Mouse (Mus musculus) limb, embryonic 12.5 days (tissue): ENCODE results near the gene Edn3. TPM values are rescaled to one million over a fixed set of nuclear protein-coding genes. Genes with fewer than 3 reads are reported as not detected.

Experiments
- ATAC-seq: fragments of 200-750 bp; cut with Nextera tagmentation; 2 replicates; pipeline ENCODE4 v1.8.0; 2017; ENCODE audit warnings: low read depth, moderate TSS enrichment; ENCODE audit not compliant: insufficient number of reproducible peaks, insufficient read depth, low FRiP score, low TSS enrichment
- H3K27ac ChIP-seq: fragments of 300-500 bp; sonication (generic); 2 replicates; pipeline ENCODE4 v1.5.1; 2016; ENCODE audit warnings: mild to moderate bottlenecking, moderate library complexity
- H3K27me3 ChIP-seq: fragments of 300-500 bp; sonication (generic); 2 replicates; pipeline ENCODE4 v1.6.1; 2016; ENCODE audit warnings: mild to moderate bottlenecking, moderate library complexity
- H3K36me3 ChIP-seq: fragments of 300-500 bp; sonication (generic); 2 replicates; pipeline ENCODE4 v1.6.1; 2016; ENCODE audit warnings: mild to moderate bottlenecking, moderate library complexity
- H3K4me1 ChIP-seq: fragments of 300-500 bp; sonication (generic); replicated peaks from 2 replicates; pipeline ENCODE4 v1.6.1; 2016
- H3K4me2 ChIP-seq: fragments of 300-500 bp; sonication (generic); 2 replicates; pipeline ENCODE4 v1.6.1; 2016; ENCODE audit warnings: mild to moderate bottlenecking, moderate library complexity
- H3K4me3 ChIP-seq: fragments of 300-500 bp; sonication (generic); replicated peaks from 2 replicates; pipeline ENCODE4 v1.5.1; 2016; ENCODE audit warnings: mild to moderate bottlenecking
- H3K9ac ChIP-seq: fragments of 300-500 bp; sonication (generic); replicated peaks from 2 replicates; pipeline ENCODE4 v1.6.1; 2016; ENCODE audit warnings: mild to moderate bottlenecking, moderate library complexity
- H3K9me3 ChIP-seq: fragments of 300-500 bp; sonication (generic); 2 replicates; pipeline ENCODE4 v1.6.1; 2016; ENCODE audit warnings: mild to moderate bottlenecking, moderate library complexity
- WGBS: fragments of 180-500 bp; shearing (Covaris S2); methylation state at CpG from one replicate; pipeline ENCODE4 v1.1.7; 2016; 5-methylcytosine and 5-hydroxymethylcytosine counted together
- polyA plus RNA-seq: library from polyadenylated mRNA; unstranded; fragments of >200 nt; fragmentation: Nextera tagmentation; extraction: Ambion mirVana; gene quantifications from 2 replicates; pipeline ENCODE4 v1.2.1, GENCODE M21; 2016

The Edn3 gene
- polyA plus RNA-seq, 1 experiment from 2014 or later = 24.4 TPM

DNA sequence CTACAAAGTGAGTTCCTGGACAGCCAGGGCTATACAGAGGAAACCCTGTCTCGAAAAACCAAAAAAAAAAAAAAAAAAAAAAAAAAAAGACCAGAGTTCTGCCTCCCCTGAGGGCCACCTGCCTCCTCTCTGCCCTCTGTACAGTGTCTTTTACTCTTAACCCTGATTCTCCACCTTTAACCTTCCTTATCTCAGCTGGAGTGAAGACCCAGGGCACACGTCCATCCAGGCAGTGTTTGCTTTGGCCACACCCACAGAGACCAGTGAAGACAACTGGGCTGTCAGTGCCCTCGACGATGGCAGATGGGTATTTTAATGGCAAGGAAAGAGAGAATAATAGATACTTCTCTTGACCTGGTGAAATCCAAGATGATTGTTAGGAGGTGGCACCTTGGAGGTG lies 1.2 kb upstream of the Edn3 start:
- no peak for ATAC-seq
- no peak overlapping the region for H3K27ac ChIP-seq
- peaks cover 47% of the 10 kb centered on the region for H3K4me1 ChIP-seq
- no peak overlapping the region for H3K4me2 ChIP-seq
- no peaks in the 10 kb centered on the region for H3K27me3 ChIP-seq
- 77% methylated on average over 4 of the region's 4 CpGs for WGBS
- no peak overlapping the region for H3K4me3 ChIP-seq
- no peaks in the 10 kb centered on the region for H3K9me3 ChIP-seq
- no peaks in the 10 kb centered on the region for H3K36me3 ChIP-seq
- H3K9ac ChIP-seq = no peak overlapping the region

DNA sequence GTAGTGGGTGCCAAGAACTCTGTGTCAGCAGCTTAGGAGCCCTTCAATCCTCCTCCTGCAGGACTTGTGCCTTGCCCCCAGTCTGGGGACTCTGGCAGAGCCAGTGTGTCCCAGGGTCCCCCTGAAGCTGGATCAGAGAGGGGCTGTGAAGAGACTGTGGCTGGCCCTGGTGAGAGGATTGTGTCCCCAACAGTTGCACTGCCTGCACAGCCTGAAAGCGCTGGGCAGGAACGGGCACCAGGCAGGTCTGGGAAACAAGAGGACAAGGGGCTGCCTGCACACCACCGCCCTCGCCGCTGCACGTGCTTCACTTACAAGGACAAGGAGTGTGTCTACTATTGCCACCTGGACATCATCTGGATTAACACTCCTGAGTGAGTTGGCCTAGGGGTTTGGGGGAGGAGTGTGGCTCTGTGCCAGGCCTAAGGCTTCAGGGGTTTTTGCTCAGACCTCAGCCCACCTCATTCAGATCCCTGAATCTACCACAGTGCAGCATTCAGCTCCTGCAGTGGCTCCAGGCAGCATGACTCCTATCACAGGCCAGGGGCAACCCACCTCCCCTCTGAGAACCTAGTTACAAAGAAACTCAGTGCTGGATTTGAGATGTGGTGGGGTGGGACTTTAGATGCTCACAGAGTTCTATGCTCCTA lies 1.2 kb downstream of the Edn3 start:
- peak; percentile 53 for ATAC-seq
- 32% methylated on average over 6 of the region's 6 CpGs for WGBS
- H3K27ac ChIP-seq = peak overlapping the region; percentile 84
- H3K4me3 ChIP-seq = peak overlapping the region; percentile 58
- peaks cover 9% of the 10 kb centered on the region; the same call in 1 of the 2 replicates for H3K36me3 ChIP-seq
- no peaks in the 10 kb centered on the region for H3K27me3 ChIP-seq
- H3K4me1 ChIP-seq = peaks cover 54% of the 10 kb centered on the region
- no peaks in the 10 kb centered on the region for H3K9me3 ChIP-seq
- peak overlapping the region; percentile 69 for H3K4me2 ChIP-seq
- peak overlapping the region; percentile 79 for H3K9ac ChIP-seq

DNA sequence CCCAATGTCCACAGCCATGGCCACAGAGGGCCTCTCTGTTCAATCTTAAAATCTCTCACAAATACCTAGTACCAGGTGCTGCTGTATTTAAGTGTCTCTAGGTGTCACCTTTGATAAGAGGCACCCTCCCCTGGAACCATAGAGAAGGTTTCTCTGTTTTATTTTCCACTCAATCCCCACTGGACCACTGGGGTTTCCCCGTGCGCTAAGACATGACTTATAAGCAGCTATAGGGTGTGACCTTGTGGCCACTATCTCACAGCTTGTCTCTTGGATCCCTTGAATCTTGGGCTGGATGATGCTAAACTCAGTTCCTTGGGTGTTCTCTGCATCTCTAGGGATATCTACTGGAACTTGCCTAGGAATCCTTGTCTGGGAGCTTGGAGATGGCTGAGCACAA lies 1.9 kb downstream of the Edn3 start:
- peaks cover 13% of the 10 kb centered on the region; the same call in 1 of the 2 replicates for H3K36me3 ChIP-seq
- peak overlapping the region; percentile 58; the same call in 1 of the 2 replicates for H3K4me3 ChIP-seq
- H3K27ac ChIP-seq = no peak overlapping the region
- H3K4me1 ChIP-seq = peaks cover 54% of the 10 kb centered on the region
- 94% methylated on average over 2 of the region's 2 CpGs for WGBS
- H3K27me3 ChIP-seq = no peaks in the 10 kb centered on the region
- peak overlapping the region; percentile 69 for H3K4me2 ChIP-seq
- no peak for ATAC-seq
- no peaks in the 10 kb centered on the region for H3K9me3 ChIP-seq
- H3K9ac ChIP-seq = no peak overlapping the region

- Histone ChIP-seq H3K27ac (peak overlapping the region; percentile 59; the same call in 1 of the 2 replicates), H3K9ac (no peak overlapping the region), H3K27me3 (no peaks in the 10 kb centered on the region), H3K9me3 (no peaks in the 10 kb centered on the region), H3K4me1 (peaks cover 42% of the 10 kb centered on the region), H3K4me2 (no peak overlapping the region), H3K36me3 (peaks cover 28% of the 10 kb centered on the region), H3K4me3 (no peak overlapping the region)
- 44% methylated on average over 7 of the region's 7 CpGs for WGBS
- ATAC-seq = no peak
These were observed 8.6 kb downstream of the Edn3 start for GRCm38 (mm10) chr2:174768891-174769528.

DNA sequence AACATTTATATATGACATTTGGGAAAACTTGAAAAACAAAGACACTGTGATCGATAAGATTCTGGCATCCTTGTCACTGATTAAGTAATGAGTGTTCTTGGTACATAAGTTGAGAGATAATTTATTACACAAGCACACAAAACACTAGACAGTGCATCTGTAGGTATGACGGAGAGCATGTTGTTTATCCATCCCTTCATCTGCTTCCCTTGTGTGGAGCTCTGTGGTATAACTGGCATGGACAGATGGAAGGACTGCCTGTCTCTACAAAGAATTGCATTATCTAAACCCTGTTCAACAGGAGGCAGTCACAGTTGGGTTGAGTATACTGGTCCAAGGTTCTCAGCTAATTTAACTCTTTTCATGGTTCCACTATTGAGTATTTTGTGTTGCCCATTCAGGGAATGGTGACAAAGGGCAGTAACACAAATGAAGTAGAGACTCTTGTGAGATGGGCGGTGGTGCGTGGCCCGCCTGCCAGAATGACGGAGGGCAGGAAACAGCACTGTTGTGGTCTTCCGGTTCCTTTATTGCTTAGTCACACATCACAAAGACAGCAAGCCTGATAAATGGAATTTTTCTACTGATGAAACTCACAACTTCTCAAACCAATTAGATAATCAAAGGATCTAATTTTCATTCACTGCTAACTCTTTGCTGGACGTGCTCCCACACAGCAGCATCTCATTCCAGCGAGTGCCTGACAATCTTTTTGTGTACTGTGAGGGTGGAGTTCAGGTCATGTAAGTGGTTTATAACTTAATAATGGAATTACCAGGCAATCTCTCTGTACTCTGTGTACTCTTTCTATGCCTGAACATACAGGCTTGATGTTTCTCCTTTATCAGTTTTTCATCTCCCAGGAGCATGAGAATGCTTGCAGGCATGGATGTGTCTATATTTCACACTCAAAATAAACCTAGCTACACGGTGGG lies 14.0 kb downstream of the Edn3 start:
- 0 out of 2 replicates have a peak, but pooled peaks cover 3% of the 10 kb centered on the region for H3K9me3 ChIP-seq
- no peak for ATAC-seq
- no peak overlapping the region for H3K27ac ChIP-seq
- H3K27me3 ChIP-seq = no peaks in the 10 kb centered on the region
- H3K36me3 ChIP-seq = peaks cover 27% of the 10 kb centered on the region
- peaks cover 37% of the 10 kb centered on the region for H3K4me1 ChIP-seq
- 84% methylated on average over 10 of the region's 10 CpGs for WGBS
- H3K4me3 ChIP-seq = no peak overlapping the region
- H3K4me2 ChIP-seq = no peak overlapping the region
- no peak overlapping the region for H3K9ac ChIP-seq

GRCm38 (mm10) chr2:174782016-174782415 lies 21.6 kb downstream of the Edn3 start:
- H3K27me3 ChIP-seq = no peaks in the 10 kb centered on the region
- H3K4me1 ChIP-seq = peaks cover 39% of the 10 kb centered on the region
- ATAC-seq = no peak
- H3K4me2 ChIP-seq = no peak overlapping the region
- WGBS = 66% methylated on average over 4 of the region's 4 CpGs
- no peak overlapping the region for H3K9ac ChIP-seq
- no peak overlapping the region for H3K4me3 ChIP-seq
- H3K9me3 ChIP-seq = no peaks in the 10 kb centered on the region
- peaks cover 13% of the 10 kb centered on the region; the same call in 1 of the 2 replicates for H3K36me3 ChIP-seq
- H3K27ac ChIP-seq = peak overlapping the region; percentile 68

GRCm38 (mm10) chr2:174782880-174783279 lies 22.5 kb downstream of the Edn3 start:
- Histone ChIP-seq H3K9ac (no peak overlapping the region), H3K9me3 (no peaks in the 10 kb centered on the region), H3K4me1 (peaks cover 30% of the 10 kb centered on the region), H3K27me3 (no peaks in the 10 kb centered on the region), H3K36me3 (peaks cover 13% of the 10 kb centered on the region; the same call in 1 of the 2 replicates), H3K27ac (peak overlapping the region; percentile 68), H3K4me2 (no peak overlapping the region), H3K4me3 (no peak overlapping the region)
- peak; percentile 64; the same call in 1 of the 2 replicates for ATAC-seq
- 23% methylated on average over 5 of the region's 5 CpGs for WGBS

- Histone ChIP-seq H3K27ac (no peak overlapping the region), H3K9ac (no peak overlapping the region), H3K27me3 (no peaks in the 10 kb centered on the region), H3K9me3 (no peaks in the 10 kb centered on the region), H3K4me3 (no peak overlapping the region), H3K4me2 (no peak overlapping the region), H3K4me1 (peaks cover 5% of the 10 kb centered on the region; the same call in 1 of the 2 replicates), H3K36me3 (no peaks in the 10 kb centered on the region)
- ATAC-seq = no peak
These were observed 28.4 kb downstream of the Edn3 start for GRCm38 (mm10) chr2:174788830-174789229.

DNA sequence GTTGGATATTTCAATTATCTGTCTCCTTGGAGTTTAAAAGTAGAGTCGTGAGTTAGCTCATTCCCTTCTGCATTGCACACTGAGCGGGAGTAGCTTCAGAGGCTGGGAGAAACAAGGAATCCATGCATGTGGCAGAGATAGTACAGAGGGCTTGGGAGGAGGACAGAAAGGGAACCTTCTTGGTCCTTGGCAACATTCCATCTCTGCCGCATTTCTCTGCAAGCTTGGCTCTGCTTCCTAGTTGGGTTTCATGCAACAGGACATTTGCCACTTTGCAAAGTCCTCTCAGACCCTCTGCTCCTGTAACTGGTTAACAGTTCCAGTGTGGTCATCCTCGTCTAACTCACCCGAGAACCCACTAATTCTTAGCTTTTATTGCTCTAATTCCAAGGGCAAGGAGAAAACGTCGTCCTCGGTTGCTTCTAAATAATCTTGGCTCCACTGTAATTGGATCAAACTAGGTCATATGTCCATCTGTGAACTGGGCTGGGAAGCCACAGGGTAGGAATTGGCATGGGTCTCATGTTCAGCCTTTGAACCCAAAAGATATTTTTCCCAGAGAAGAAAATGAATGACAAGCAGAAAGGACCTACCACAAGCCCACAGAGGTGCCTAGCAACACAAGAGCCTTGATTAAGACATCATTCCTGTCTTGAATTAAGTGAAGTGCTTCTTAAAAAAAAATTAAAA lies 32.2 kb downstream of the Edn3 start:
- Histone ChIP-seq H3K9me3 (no peaks in the 10 kb centered on the region), H3K4me2 (no peak overlapping the region), H3K9ac (no peak overlapping the region), H3K27ac (no peak overlapping the region), H3K4me1 (no peaks in the 10 kb centered on the region), H3K36me3 (no peaks in the 10 kb centered on the region), H3K27me3 (no peaks in the 10 kb centered on the region), H3K4me3 (no peak overlapping the region)
- no peak for ATAC-seq
- WGBS = 68% methylated on average over 8 of the region's 8 CpGs

DNA sequence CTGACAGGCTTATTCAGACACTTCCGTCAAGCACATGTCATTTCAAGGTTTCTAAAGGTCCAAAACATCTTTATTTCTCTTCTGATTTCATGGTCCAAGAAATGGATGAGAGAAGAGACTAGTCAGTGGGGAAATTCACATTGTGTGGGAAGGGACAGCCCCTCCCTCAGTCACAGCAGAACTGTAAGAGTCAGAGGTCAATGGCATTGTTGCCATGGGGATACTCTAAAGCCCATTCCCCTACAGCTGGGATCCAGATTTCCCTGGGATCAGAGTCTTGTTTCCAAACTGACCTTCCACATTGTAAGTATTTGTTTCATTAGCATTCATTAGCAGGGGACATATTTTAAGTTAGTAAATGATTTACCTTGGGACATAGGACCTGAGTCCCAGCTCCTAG lies 32.8 kb downstream of the Edn3 start:
- Histone ChIP-seq H3K9me3 (no peaks in the 10 kb centered on the region), H3K27me3 (no peaks in the 10 kb centered on the region), H3K4me1 (no peaks in the 10 kb centered on the region), H3K4me2 (no peak overlapping the region), H3K9ac (no peak overlapping the region), H3K36me3 (no peaks in the 10 kb centered on the region), H3K4me3 (no peak overlapping the region), H3K27ac (no peak overlapping the region)
- ATAC-seq = no peak
- 81% methylated on average over 1 of the region's 1 CpGs for WGBS
